Mouse (Mus musculus): ENCODE results near the gene Susd1. TPM values are rescaled to one million over a fixed set of nuclear protein-coding genes. Genes with fewer than 3 reads are reported as not detected.

Susd1 gene
- polyA plus RNA-seq (2015; fragmentation: Nextera tagmentation; extraction: Ambion mirVana) = 10.6 and 11.2 TPM in 2 replicates

- Histone ChIP-seq H3K4me1 (ENCODE audit: control insufficient read depth, low read depth, low read length) (peaks cover 50% of the 10 kb centered on the region), H3K27ac (ENCODE audit: low read length) (peak within 1 kb of the TSS; percentile 82), H3K4me2 (ENCODE audit: low read depth, low read length) (peak within 1 kb of the TSS; percentile 95), H3K9me3 (replicated peaks; ENCODE audit: control insufficient read depth, low read length) (no peaks in the 10 kb centered on the region), H3K27me3 (ENCODE audit: control insufficient read depth, insufficient read depth, low read depth, low read length) (no peaks in the 10 kb centered on the region), H3K36me3 (ENCODE audit: control insufficient read depth, insufficient read depth) (no peaks in the 10 kb centered on the region), H3K9ac (ENCODE audit: low read depth, low read length) (peak within 1 kb of the TSS; percentile 74), H3K4me3 (ENCODE audit: low read depth, low read length) (peak within 1 kb of the TSS; percentile 72)
- peak; percentile 81 for ATAC-seq (ENCODE audit: low read depth)
- under 1% methylated on average over 74 of the region's 75 CpGs for WGBS (ENCODE audit: insufficient replicate concordance)
Observed at GRCm38 (mm10) chr4:59437990-59438854, at the start of gene Susd1. Gene Susd1 (minus strand): TSS chr4:59438633.

DNA sequence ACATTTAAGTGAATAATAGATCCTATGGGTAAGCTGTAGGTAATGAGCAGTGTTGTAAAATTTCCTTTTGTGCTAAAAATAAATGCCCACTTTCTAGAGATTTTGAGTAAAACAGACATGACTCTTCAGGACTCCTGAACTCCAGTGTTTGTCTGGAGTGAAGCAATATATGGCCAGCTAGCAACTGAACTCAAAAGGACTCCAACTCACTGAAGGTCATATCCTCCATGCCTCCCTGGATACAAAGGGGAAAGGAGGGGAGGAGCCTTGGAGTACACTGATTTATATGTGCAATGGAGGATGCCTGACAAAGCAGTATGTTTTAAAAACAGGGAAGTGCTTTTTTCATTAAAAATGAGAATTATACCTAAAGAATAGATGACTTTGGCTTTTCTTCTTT lies 32.9 kb upstream of the Susd1 start:
- H3K9ac ChIP-seq (ENCODE audit: low read depth, low read length) = no peak overlapping the region
- ATAC-seq (ENCODE audit: low read depth) = peak; percentile 78
- H3K4me3 ChIP-seq (ENCODE audit: low read depth, low read length) = no peak overlapping the region
- H3K4me1 ChIP-seq (ENCODE audit: control insufficient read depth, low read depth, low read length) = peaks cover 3% of the 10 kb centered on the region
- H3K27ac ChIP-seq (ENCODE audit: low read length) = no peak overlapping the region
- no peaks in the 10 kb centered on the region for H3K27me3 ChIP-seq (ENCODE audit: control insufficient read depth, insufficient read depth, low read depth, low read length)
- peaks cover 12% of the 10 kb centered on the region for H3K36me3 ChIP-seq (ENCODE audit: control insufficient read depth, insufficient read depth)
- H3K9me3 ChIP-seq (replicated peaks; ENCODE audit: control insufficient read depth, low read length) = no peaks in the 10 kb centered on the region
- no peak overlapping the region for H3K4me2 ChIP-seq (ENCODE audit: low read depth, low read length)

DNA sequence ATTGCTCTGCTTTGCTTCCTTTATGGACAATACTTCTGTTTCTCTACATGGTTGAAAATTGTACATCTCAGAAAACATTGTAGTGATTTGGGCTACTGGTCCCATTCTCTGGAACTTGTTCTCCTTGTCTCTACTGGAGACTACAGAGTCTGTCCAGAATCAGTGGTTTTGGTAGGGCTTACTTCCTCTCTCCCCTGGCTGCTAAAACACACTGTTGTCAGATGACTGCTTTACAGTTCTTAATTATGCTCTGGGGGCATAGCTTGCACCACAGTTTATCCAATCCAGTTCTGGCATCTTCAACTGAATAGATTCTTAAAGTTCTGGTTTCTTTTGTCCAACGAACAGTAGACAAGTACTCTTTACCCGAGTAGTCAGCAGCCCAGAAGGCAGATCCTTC lies 27.0 kb upstream of the Susd1 start:
- no peak overlapping the region for H3K9ac ChIP-seq (ENCODE audit: low read depth, low read length)
- peaks cover 7% of the 10 kb centered on the region for H3K4me1 ChIP-seq (ENCODE audit: control insufficient read depth, low read depth, low read length)
- H3K9me3 ChIP-seq (replicated peaks; ENCODE audit: control insufficient read depth, low read length) = no peaks in the 10 kb centered on the region
- no peaks in the 10 kb centered on the region for H3K36me3 ChIP-seq (ENCODE audit: control insufficient read depth, insufficient read depth)
- H3K27ac ChIP-seq (ENCODE audit: low read length) = no peak overlapping the region
- H3K4me2 ChIP-seq (ENCODE audit: low read depth, low read length) = no peak overlapping the region
- 40% methylated on average over 2 of the region's 2 CpGs for WGBS (ENCODE audit: insufficient replicate concordance)
- no peak overlapping the region for H3K4me3 ChIP-seq (ENCODE audit: low read depth, low read length)
- H3K27me3 ChIP-seq (ENCODE audit: control insufficient read depth, insufficient read depth, low read depth, low read length) = no peaks in the 10 kb centered on the region
- no peak for ATAC-seq (ENCODE audit: low read depth)

- Histone ChIP-seq H3K27ac (ENCODE audit: low read length) (no peak overlapping the region), H3K4me2 (ENCODE audit: low read depth, low read length) (no peak overlapping the region), H3K4me3 (ENCODE audit: low read depth, low read length) (no peak overlapping the region), H3K4me1 (ENCODE audit: control insufficient read depth, low read depth, low read length) (peaks cover 7% of the 10 kb centered on the region), H3K27me3 (ENCODE audit: control insufficient read depth, insufficient read depth, low read depth, low read length) (no peaks in the 10 kb centered on the region), H3K36me3 (ENCODE audit: control insufficient read depth, insufficient read depth) (no peaks in the 10 kb centered on the region), H3K9ac (ENCODE audit: low read depth, low read length) (no peak overlapping the region), H3K9me3 (replicated peaks; ENCODE audit: control insufficient read depth, low read length) (no peaks in the 10 kb centered on the region)
- 65% methylated on average over 6 of the region's 6 CpGs for WGBS (ENCODE audit: insufficient replicate concordance)
- no peak for ATAC-seq (ENCODE audit: low read depth)
Observed at GRCm38 (mm10) chr4:59464661-59465060, 26.2 kb upstream of the Susd1 start.

DNA sequence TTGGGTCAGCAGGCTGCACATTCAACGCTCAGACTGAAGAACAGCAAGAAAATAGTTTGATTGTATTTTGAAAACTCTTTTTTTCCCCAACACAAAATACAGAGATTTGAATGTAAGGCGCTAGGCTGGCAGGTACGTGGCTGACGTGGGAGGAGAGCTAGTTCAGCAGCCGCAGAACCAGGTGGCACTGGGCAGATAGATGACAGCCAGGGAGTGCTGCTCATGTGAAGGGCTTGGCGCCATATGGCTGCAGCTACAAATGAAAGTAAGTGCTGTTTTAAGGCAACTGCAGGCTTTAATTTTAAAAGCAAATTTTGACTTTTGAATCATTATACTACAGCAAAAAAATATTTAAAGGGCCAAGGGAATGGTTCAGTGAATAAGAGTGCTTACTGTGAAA lies 24.1 kb upstream of the Susd1 start:
- Histone ChIP-seq H3K27me3 (ENCODE audit: control insufficient read depth, insufficient read depth, low read depth, low read length) (no peaks in the 10 kb centered on the region), H3K4me3 (ENCODE audit: low read depth, low read length) (no peak overlapping the region), H3K36me3 (ENCODE audit: control insufficient read depth, insufficient read depth) (no peaks in the 10 kb centered on the region), H3K9ac (ENCODE audit: low read depth, low read length) (no peak overlapping the region), H3K9me3 (replicated peaks; ENCODE audit: control insufficient read depth, low read length) (no peaks in the 10 kb centered on the region), H3K4me2 (ENCODE audit: low read depth, low read length) (no peak overlapping the region), H3K4me1 (ENCODE audit: control insufficient read depth, low read depth, low read length) (peaks cover 4% of the 10 kb centered on the region), H3K27ac (ENCODE audit: low read length) (no peak overlapping the region)
- 68% methylated on average over 6 of the region's 6 CpGs for WGBS (ENCODE audit: insufficient replicate concordance)
- ATAC-seq (ENCODE audit: low read depth) = no peak

DNA sequence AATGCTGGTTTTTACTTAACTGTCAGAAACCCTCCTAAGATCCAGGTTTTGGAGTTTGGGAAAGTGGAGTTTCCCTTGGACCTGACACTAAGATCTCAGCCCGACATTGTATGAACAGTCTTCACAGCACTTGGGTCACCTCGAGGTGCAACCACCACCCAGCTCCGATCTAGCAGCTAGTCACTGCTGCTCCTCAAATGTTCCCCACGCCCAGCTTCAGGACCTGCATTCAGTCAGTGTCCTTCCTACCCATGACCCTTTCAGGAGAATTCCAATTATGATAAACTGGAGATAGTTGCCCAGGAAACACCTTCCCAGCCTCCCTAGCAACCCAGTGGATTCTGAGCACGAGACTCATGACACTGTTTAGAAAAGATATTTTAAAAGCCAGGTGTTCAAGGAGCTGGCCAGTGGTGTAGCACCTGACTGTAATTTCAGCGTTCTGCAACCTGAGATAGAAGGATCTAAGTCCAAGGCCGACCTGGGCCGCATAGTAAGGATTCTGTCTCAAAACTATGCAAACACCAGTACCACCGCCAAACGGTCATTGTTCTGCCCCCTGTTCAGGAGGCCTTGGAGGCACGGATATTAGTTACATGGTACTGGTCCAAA lies 22.8 kb upstream of the Susd1 start:
- WGBS (ENCODE audit: insufficient replicate concordance) = 67% methylated on average over 11 of the region's 11 CpGs
- no peak overlapping the region for H3K4me3 ChIP-seq (ENCODE audit: low read depth, low read length)
- no peak overlapping the region for H3K4me2 ChIP-seq (ENCODE audit: low read depth, low read length)
- H3K9me3 ChIP-seq (replicated peaks; ENCODE audit: control insufficient read depth, low read length) = no peaks in the 10 kb centered on the region
- no peak overlapping the region for H3K9ac ChIP-seq (ENCODE audit: low read depth, low read length)
- H3K27me3 ChIP-seq (ENCODE audit: control insufficient read depth, insufficient read depth, low read depth, low read length) = no peaks in the 10 kb centered on the region
- H3K27ac ChIP-seq (ENCODE audit: low read length) = no peak overlapping the region
- peaks cover 4% of the 10 kb centered on the region for H3K4me1 ChIP-seq (ENCODE audit: control insufficient read depth, low read depth, low read length)
- no peak for ATAC-seq (ENCODE audit: low read depth)
- H3K36me3 ChIP-seq (ENCODE audit: control insufficient read depth, insufficient read depth) = no peaks in the 10 kb centered on the region

DNA sequence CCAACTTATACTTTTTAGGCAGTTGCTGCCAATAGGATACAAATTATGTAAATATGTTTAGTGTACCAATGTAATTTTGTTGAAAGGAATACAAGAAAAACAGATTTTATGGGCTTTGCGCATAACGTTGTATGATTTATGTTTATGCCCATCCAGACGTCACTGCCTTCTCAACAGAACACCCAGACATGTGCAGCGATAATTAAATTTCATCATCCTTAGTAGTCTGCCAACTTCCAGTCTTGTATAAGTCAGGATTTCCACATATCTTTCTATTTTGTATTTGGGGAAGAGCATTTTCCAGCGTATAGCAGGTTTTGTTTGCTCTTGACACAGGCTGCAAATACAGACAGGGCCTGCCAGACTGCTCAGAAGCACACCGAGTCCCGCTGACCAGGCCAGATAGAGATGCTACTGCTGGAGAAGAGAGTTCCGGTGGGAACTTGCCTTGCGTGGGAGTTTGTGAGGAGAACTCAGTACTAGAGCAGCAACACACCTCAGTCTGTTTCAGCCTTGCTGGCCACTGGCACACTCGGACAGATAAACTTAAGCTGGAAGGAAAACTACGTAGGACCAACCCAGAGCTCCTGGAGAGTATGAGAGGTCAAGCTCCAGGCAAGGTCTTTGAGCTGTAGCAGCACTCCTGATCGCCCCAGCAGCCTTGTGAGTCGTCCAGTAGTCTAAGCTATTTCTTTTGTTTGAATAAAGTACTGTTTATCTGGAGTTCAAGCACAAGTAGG lies 21.0 kb upstream of the Susd1 start:
- Histone ChIP-seq H3K4me3 (ENCODE audit: low read depth, low read length) (no peak overlapping the region), H3K27ac (ENCODE audit: low read length) (no peak overlapping the region), H3K36me3 (ENCODE audit: control insufficient read depth, insufficient read depth) (no peaks in the 10 kb centered on the region), H3K4me1 (ENCODE audit: control insufficient read depth, low read depth, low read length) (peaks cover 4% of the 10 kb centered on the region), H3K4me2 (ENCODE audit: low read depth, low read length) (no peak overlapping the region), H3K9ac (ENCODE audit: low read depth, low read length) (no peak overlapping the region), H3K27me3 (ENCODE audit: control insufficient read depth, insufficient read depth, low read depth, low read length) (no peaks in the 10 kb centered on the region), H3K9me3 (replicated peaks; ENCODE audit: control insufficient read depth, low read length) (no peaks in the 10 kb centered on the region)
- peak; percentile 44; the same call in 1 of the 2 replicates for ATAC-seq (ENCODE audit: low read depth)
- whole genome bisulfite sequencing (ENCODE audit: insufficient replicate concordance) = 66% methylated on average over 13 of the region's 13 CpGs

DNA sequence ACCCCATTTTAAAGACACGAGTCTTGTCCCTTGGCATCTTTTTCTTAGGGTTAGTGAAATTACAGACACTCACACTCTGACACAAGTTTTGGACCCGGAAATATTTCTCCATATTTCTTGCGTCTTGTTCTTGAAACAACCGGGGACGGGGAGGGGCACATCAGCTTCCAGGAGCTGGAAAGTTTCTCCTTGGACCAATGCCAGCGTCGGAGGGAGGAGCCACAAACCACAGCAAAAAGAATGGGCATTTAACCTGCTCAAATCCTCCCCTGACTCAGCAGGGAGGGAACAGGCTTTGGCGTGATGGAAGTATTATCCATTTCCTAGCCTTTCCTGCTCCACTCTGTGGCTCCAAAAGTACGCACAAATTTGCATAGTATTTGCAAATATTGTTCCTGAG lies 19.5 kb upstream of the Susd1 start:
- no peaks in the 10 kb centered on the region for H3K36me3 ChIP-seq (ENCODE audit: control insufficient read depth, insufficient read depth)
- no peak overlapping the region for H3K27ac ChIP-seq (ENCODE audit: low read length)
- H3K9me3 ChIP-seq (replicated peaks; ENCODE audit: control insufficient read depth, low read length) = no peaks in the 10 kb centered on the region
- H3K4me3 ChIP-seq (ENCODE audit: low read depth, low read length) = no peak overlapping the region
- H3K27me3 ChIP-seq (ENCODE audit: control insufficient read depth, insufficient read depth, low read depth, low read length) = no peaks in the 10 kb centered on the region
- 41% methylated on average over 9 of the region's 9 CpGs for WGBS (ENCODE audit: insufficient replicate concordance)
- H3K4me2 ChIP-seq (ENCODE audit: low read depth, low read length) = no peak overlapping the region
- ATAC-seq (ENCODE audit: low read depth) = no peak
- H3K9ac ChIP-seq (ENCODE audit: low read depth, low read length) = no peak overlapping the region
- H3K4me1 ChIP-seq (ENCODE audit: control insufficient read depth, low read depth, low read length) = peaks cover 4% of the 10 kb centered on the region

Data from liver, embryonic 16.5 days (tissue).